Mouse (Mus musculus): ENCODE data around the gene 1810013L24Rik. TPM values are rescaled to one million over a fixed set of nuclear protein-coding genes. Genes with fewer than 3 reads are reported as not detected.
"Not testable (repeated sequence)": the region's sequence is repeated elsewhere in the genome, so short reads cannot be mapped to it uniquely, and the experiment has no call there.

The 1810013L24Rik gene
- total RNA-seq, 4 experiments from 2014 or later = 97.6 to 111 (median 103) TPM

DNA sequence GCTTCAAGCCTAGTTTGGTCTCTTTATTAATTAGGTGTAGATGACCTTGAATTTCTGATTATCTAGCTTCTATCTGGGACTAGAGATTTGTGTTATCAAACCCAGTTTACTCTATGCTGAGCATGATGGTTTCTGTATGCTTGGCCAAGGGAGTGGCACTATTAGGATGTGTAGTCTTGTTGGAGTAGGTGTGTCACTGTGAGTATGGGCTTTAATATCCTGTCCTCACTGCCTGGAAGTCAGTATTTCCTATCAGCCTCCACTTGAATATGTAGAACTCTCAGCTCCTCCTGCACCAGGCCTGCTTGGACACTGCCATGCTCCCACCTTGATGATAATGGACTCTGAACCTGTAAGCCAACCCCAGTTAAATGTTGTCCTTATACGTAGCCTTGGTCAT is 7.0 kb downstream of the 1810013L24Rik start:
- no peak for DNase-seq (ENCODE audit: low spot score in 2 of 2)

DNA sequence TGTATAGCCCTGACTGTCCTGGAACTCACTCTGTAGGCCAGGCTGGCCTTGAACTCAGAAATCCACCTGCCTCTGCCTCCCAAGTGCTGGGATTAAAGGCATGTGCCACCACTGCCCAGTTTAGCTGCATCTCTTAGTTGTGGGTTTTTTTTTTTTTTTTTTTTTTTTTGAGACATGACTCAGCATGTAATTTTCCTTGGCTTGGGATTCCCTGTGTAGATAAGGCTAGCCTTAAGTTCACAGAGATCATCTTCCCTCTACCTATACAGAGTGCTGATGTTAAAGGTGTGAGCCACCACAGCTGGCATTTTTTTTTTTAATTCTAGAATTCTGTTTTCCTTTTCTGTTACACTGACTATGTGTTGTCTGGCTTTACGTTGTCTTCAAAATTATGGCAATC is 7.7 kb downstream of the 1810013L24Rik start:
- no peak for DNase-seq (ENCODE audit: low spot score in 2 of 2)

DNA sequence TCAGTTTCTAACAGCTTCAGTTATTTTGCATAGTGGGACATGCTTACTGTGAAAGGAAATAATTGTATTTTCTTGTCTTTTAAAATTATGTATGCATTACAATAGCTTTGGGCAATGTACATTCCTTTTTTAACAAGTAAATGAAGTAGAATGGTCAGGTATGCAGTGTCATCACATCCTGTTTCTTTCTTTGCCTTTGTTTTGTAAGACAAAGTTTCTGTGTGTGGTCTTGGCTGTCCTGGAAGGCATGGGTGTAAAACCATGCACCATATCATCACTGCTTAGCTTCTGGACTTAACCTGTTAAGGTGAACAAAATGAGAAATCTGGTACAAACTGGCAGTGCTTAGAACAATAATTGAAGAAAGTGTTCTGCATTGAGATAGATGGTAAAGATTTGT is 9.0 kb downstream of the 1810013L24Rik start:
- no peak for DNase-seq (ENCODE audit: low spot score in 2 of 2)

DNA sequence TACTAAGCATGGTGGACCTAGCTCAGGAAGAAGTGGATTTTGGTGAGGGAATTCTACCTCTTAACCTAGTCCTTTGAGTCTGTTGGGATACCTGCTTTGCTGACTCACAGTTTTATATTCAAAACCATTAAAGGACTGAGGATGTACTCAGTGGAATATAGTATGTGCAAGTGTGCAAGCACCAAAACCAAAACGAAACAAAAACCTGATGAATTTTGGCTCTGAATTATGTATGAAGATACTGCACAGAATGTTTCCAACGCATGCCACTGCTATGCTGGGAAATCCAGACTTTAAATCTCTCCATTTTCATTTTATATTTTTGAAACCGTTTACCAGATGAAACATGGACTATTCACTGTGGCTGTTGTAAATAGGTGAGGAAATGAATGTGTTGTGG is 10.7 kb downstream of the 1810013L24Rik start:
- no peak for DNase-seq (ENCODE audit: low spot score in 2 of 2)

DNA sequence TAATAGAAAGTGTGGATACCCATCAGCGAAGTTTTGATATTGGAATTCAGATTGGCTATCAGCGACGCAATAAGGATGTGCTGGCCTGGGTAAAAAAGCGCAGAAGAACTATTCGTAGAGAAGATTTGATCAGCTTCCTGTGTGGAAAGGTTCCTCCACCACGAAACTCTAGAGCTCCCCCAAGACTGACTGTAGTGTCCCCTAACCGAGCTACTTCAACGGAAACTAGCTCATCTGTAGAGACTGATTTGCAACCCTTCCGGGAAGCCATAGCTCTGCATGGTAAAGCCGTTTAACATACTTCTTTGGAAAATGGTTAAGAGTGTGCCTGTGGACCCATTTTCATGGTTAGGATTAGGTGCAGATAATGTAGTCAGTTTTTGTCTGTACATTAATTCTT is 13.1 kb downstream of the 1810013L24Rik start:
- DNase-seq (ENCODE audit: low spot score in 2 of 2) = no peak

DNA sequence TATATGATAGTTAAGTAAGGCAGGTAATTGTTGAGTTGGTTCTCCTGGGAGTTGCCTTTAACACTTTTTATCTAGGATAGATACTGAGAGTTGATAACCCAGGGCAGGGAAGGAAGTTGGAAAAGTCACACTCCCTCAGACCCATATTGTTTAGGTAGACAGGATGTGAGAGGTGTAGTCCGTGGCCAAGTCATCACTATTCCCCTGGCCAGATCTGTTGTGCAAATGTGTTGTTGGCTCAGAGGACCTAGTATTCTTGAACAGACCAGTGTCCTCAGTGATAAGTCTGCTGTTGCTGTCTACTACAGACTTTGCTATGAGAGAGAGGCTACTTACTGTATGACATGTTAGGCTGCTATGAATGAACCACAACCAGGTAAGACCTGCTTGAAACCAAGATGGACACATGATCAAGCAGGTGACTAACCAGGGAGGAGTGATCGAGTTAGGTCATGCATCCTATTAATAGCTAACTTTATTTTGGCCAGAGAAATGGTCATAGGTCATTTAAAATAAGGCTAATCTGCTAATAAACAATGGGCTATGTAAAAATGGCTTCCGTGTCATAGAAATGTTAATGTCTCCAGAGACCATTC is 13.8 kb downstream of the 1810013L24Rik start:
- no peak for DNase-seq (ENCODE audit: low spot score in 2 of 2)

DNA sequence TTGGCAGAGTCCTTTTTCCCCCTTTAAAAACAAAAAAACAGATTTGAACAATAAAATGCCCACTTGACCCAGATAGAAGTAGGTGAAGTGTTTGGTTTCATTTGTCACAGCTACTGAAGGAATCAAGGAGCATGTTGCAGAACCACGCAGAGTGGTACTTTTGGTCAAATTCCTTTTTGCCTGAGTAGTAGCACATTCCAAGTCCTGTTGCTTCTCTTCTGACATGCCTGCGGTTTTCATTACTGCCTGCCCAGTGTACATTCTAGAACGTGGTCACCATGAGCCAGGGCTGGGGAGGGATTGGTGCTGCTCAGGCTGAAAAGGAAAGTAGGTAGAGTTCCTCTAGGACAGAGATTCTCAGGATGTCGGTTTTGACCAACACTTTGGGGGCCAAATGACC is 16.1 kb downstream of the 1810013L24Rik start:
- no peak for DNase-seq (ENCODE audit: low spot score in 2 of 2)

DNA sequence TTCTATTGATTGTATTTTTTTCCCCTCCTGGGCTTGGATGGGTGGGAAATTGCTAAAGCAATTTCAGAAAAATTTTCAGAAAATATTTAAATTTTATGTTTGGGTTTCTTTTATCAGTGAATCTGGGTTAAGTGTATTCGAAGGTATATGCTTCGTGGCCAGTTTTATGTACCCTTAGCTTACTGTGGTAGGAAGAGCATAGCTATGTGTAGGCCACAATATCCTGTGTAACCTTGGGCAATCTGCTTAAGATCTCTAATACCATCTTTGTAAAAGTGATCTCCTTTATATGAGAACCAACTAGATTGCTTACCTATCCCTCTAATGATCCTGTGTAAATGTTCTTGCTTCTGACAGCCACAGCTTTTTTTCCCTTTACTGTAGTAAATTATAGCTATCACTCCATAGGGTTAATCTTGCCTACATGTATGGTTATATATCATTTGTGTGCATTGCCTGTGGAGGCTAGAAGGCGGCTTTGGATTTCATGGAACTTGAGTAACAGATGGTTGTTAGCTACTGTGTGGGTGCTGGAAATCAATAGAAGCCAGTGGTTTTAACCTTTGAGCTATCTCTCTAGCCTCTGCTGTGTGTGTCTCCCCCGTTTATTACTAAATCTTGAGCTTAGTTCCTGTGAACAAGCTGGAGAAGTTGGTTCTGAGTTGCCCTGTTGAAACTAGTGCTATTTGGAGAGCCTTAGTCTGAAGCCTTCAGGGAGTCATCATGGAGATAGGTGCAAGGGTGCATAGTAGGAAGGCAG is 18.6 kb downstream of the 1810013L24Rik start:
- no peak for DNase-seq (ENCODE audit: low spot score in 2 of 2)

DNA sequence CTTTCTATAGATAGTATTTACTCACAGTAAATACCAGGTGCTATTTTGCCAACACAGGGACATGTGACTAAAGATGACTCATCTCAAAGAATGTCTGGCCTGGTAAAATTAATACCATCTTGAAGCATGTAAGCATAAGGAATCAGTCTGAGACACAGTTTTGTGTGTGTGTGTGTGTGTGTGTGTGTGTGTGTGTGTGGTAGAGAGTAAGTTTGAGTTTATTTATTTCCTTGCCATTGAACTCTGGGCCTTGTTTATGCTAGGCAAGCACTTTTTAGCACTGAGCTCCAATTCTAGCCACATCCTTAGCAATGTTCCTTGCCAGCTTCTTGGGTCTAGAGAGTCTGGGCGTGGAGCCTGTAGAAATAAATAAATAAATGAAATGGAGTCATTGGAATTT is 20.0 kb downstream of the 1810013L24Rik start:
- no peak for DNase-seq (ENCODE audit: low spot score in 2 of 2)

DNA sequence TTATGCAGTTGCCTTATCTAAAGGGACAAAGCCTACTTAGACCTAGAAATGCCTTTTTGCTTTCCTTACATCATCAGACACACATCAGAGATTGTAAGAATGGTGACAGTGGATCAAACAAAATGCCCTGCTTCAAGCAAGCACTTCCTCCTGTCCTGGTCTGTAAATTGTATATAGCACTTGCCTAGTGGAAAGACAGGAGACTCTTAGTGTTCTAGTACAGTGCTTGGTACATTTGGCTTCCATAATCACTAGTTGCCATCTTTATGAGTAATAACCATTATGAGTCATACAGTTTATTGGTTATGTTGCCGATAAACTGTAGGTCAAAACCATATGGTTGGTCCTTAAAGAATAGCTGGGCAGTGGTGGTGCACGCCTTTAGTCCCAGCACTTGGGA is 25.2 kb downstream of the 1810013L24Rik start:
- DNase-seq (ENCODE audit: low spot score in 2 of 2) = no peak

DNA sequence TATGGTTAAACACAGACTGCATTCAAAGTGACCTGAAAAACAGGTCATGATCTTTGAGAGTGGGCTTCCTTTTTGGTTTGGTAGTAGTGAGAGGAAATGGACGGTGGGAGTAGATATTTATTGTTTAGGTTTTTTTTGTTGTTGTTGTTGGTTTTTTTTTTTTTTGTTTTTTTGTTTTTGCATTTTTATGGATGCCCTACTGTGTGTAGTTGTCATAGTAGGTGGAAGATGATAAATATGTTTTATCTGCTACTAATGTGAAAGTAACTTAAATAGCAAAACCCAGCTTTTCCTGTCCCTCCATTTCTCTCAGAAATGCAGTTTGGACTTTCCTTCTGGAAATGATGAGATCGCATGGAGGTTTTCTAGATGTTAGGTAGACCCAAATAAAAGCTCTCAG is 26.9 kb downstream of the 1810013L24Rik start:
- no peak for DNase-seq (ENCODE audit: low spot score in 2 of 2)

DNA sequence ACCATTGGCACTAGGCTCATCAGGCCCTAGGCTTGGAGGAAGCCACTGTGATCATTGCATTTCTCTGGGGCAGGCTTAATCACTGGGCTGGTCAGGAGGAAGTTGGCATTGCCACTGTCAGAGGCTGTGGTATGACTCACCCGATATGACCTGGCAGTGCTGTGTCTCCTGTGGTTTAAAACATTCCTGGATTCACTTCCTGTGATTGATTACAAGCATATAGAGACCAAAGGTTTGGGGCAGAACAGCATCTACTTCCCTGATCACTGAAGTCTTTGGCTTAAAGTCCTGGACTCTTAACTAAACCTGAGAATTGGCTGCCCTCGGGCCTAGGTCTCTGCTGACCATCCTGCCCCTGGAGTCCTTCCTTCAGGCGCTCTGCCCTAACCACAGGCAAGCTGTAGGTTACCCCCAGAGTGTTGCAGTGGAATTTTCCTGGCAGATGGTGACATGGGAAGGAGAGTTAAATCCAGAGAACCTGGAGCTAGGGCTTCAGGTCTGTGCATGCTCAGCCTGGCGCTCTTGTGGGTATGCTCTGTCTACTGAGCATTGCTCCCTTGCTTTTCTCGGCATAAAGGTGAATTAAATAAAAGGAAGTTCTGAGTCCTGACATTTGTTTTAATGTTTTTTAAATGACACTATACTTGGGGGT is 32.6 kb downstream of the 1810013L24Rik start:
- no peak for DNase-seq (ENCODE audit: low spot score in 2 of 2)

DNA sequence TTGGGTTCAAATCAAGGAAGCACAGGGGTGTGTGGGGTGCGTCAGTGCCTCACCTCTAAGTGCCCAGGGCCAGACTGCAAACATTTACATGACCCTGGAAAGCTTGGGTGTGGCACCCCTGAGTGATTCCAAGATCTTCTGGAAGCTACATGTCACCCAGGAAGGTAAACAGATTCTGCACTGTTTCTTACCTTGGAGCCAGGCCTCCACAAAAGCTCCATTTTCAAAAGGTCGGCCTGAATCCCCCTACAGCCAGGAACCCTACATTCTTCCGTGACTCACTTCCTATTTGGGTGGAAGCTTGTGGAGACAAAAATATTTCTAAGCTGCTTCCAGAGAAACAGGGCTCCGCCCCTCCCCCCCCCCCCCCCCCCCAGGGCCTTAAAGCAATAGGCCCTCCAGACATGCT is 34.3 kb downstream of the 1810013L24Rik start:
- DNase-seq (ENCODE audit: low spot score in 2 of 2) = peak in 1 of 2 experiments; percentile 17

DNA sequence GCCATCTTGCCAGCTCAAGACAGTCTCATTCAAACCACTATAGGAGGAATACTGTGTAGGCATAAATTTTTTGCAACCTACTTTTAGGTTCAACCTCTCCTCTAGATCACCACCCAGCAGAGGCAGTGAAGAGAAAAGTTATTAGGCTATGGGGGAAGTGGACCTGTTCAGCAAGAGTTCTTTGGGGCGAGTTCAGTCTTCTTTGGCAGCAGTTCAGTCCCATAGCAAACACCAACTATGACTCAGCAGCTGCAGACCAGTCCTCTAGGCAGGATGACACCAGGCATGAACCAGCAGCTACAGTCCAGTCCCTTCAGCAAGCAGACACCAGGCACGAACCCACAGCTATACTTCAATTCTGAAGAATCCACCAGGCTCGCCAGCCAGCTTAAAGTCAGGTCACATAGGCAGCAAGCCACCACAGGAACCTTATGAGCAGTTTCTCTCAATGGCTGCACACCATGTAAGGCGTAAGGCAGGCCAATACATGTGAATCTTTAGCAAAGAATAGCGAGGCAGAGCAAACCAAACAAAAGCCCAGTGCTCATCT is 37.6 kb downstream of the 1810013L24Rik start:
- DNase-seq (ENCODE audit: low spot score in 2 of 2) = no peak

DNA sequence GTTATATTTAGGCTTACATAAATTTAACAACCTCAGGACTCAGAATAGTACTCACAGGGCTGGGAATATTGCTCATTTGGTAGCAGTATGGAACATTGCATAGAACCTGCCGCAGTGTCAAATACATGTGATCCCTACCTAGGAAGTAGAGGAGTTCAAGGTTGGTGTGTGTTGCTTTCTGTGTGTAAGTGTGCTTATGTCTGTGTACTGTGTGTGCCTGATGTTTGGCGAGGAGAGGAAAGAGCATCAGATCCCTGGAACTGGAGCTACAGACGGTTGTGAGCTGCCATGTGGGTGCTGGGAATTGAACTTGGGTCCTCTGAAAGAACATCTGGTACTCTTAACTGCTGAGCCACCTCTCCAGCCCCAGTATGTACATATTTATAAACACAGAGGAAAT is 38.6 kb downstream of the 1810013L24Rik start:
- DNase-seq (ENCODE audit: low spot score in 2 of 2) = no peak

DNA sequence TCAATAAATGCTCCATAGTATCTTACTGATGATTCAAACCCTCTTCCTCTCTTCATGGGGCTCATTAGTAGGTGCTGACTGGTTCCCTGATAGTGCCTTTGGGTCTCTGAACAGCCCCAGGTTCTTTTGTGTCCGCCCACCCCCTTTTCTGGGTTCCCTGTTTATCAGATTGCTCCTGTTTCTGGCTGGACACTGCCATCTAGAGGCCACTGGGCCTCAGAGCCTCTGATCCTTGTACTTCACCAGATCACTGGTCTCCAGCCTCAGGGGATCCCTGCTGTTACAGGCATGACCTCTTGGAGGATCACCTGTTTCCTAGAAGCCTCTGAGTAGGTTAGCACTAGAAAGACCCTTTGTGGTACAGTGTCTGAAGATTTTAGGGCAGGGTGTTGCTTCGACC is 39.8 kb downstream of the 1810013L24Rik start:
- peak; percentile 51 to 69 for DNase-seq (ENCODE audit: low spot score in 2 of 2)

DNA sequence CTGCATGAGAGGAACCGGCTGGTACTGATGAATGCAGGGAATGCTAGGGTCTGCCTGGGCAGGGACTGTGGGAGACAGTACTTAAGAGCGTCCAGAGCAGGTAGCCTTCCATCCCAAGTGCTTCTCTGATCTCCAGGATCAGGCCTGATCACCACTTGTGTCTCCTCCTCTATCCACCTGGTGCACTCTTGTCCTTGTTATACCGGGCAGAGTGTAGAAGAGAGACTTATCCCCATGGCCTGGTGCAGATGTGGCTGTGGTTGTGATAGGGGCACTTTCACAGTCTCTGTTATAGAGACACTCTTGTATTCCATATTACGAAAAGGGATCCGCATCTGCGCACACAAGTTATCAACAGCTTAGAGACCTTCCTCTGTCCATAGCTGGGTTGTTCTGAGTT is 41.5 kb downstream of the 1810013L24Rik start:
- no peak for DNase-seq (ENCODE audit: low spot score in 2 of 2)

DNA sequence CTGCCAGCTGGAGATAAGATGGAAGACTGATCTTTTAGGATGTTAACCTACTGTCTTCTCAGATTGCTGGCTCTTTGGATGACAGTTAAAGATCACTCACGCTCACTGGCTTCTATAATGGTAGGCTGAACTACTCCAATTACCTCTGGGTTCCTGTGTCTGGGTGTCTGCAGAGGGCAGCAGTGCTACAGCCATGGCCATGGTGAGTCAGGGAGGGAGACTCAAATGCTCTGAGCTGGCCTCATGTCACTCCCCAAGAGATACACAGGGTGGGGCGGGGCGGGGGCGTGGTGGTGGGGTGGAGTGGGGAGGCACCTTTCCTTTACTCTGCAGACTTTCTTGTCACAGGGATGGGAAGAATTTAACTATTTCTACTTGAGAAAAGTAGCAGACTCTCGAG is 42.1 kb downstream of the 1810013L24Rik start:
- DNase-seq (ENCODE audit: low spot score in 2 of 2) = no peak

DNA sequence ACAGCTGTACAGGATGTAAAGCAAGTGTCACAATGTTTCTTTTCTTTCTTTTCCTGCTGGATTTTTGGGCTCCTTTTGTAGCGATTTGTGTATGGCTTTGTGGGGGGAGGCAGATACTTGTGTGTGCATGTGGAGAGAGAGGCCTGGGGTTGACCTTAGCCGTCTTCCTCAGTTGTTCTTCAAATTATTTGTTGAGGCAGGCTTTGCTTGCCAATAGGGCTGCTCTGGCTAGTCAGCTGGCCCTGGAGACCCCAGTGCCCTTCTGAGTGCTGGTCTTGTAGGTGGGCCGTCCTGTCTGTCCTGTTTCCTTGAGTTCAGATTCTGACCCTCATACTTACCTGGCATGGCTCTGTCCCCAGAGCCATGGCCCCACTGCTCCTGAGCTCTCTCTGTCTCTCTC is 42.6 kb downstream of the 1810013L24Rik start:
- DNase-seq (ENCODE audit: low spot score in 2 of 2) = no peak

DNA sequence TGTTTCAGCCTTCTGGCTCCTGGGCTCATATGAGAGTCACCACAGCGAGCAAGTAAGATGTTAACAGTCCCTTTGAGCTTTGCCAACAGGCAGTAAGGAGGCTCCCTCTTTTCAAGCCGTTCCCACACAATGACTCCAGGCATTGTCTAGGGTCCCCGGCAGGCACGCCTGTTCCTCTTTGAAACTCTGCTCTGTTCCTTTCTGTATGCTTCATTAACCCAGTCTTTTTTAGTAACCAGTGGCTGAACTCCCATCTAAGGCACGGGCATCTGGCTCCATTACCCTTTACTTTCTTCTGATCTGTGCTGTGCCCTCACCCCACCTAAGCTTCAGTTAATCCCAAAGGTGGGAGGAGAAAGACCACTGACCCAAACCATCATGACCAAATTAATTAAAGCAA is 50.2 kb downstream of the 1810013L24Rik start:
- no peak for DNase-seq (ENCODE audit: low spot score in 2 of 2)

DNA sequence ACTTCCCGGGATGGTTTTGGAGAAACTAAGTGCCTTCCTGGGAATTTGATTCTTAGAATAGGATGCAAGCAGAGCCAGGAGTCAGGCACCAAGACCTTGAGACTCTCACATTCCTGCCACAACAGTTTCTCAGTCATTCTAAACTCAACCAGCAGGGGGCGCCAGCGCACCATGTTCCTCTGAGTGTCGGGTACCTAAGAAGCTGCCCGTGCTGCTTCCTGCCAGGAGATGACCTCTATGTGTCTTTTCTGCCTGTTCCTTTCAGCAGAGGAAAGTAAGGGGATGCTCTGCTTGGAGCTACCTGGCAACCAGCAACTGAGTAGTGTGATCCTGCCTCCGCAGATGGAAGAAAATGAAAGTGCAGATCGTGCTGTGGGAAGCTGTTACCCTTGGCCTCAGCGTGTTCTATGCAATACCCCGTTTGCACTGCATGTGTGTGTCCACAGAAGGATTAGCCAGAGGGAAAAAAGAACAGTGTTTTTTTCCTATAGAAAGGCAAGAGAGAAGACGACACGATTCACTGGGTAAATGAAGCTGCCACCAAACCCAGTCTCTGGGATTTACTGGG is 53.9 kb downstream of the 1810013L24Rik start:
- DNase-seq (ENCODE audit: low spot score in 2 of 2) = peak; percentile 75 to 80

DNA sequence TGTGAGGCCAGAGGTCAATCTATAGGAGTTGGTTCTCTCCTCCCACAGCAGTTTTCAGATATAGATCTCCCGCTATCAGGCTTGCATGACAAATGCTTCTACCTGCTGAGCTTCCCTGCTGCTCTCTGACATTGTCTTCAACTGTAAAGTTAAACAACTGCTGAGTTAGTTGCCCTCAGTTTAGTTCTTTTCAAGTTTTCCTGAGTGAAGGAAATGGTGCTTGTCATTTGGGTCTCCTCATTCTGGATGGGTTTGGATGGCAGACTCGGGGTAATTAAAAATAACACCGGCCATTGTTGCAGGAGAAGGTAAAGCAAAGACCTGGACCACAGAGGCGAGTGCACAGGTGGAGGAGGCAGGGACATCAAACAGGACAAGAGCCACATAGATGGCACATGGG is 64.3 kb downstream of the 1810013L24Rik start:
- not testable (repeated sequence) for DNase-seq (ENCODE audit: low spot score in 2 of 2)

Measured in gastrocnemius, adult 8-10 months (tissue).